Mouse (Mus musculus) frontal cortex, postnatal 36 days (tissue): ENCODE data around the gene Ttc21a.
A peak's percentile ranks its signal among the peaks of the same experiment; 100 is the strongest.

Experiments
- DNase-seq, 2 experiments: peaks; one replicate each; pipeline ENCODE4 v3.0.0; 2022; ENCODE audit warnings: low spot score in 2 of 2

The Ttc21a gene

GRCm38 (mm10) chr9:119941407-119941806 lies 4.0 kb downstream of the Ttc21a start:
- no peak for DNase-seq

- no peak for DNase-seq
Measured at GRCm38 (mm10) chr9:119941861-119942260, 4.5 kb downstream of the Ttc21a start.

GRCm38 (mm10) chr9:119943326-119943725 lies 5.9 kb downstream of the Ttc21a start:
- DNase-seq, result no peak

GRCm38 (mm10) chr9:119945173-119945900 lies 7.9 kb downstream of the Ttc21a start:
- no peak for DNase-seq

GRCm38 (mm10) chr9:119948804-119949203 lies 11.4 kb downstream of the Ttc21a start:
- DNase-seq, result no peak

GRCm38 (mm10) chr9:119950434-119950833 lies 13.0 kb downstream of the Ttc21a start:
- no peak for DNase-seq

- no peak for DNase-seq
Measured at GRCm38 (mm10) chr9:119951388-119951787, 14.0 kb downstream of the Ttc21a start.

GRCm38 (mm10) chr9:119958835-119959234 lies 21.4 kb downstream of the Ttc21a start:
- no peak for DNase-seq

GRCm38 (mm10) chr9:119962216-119962615 lies 24.8 kb downstream of the Ttc21a start:
- DNase-seq, result no peak

GRCm38 (mm10) chr9:119962987-119963667 lies 25.7 kb downstream of the Ttc21a start:
- peak in 1 of 2 experiments; percentile 33 for DNase-seq

GRCm38 (mm10) chr9:119964206-119964605 lies 26.8 kb downstream of the Ttc21a start:
- no peak for DNase-seq

GRCm38 (mm10) chr9:119965186-119965585 lies 27.8 kb downstream of the Ttc21a start:
- DNase-seq, result no peak

- DNase-seq, result no peak
Measured at GRCm38 (mm10) chr9:119966221-119966910, 29.0 kb downstream of the Ttc21a start.

- DNase-seq, result no peak
Measured at GRCm38 (mm10) chr9:119969811-119970210, 32.4 kb downstream of the Ttc21a start.

GRCm38 (mm10) chr9:119970221-119970620 lies 32.8 kb downstream of the Ttc21a start:
- no peak for DNase-seq

GRCm38 (mm10) chr9:119970763-119971656 lies 33.6 kb downstream of the Ttc21a start:
- DNase-seq, result peak in 1 of 2 experiments; percentile 53

- DNase-seq, result no peak
Measured at GRCm38 (mm10) chr9:119972166-119972565, 34.8 kb downstream of the Ttc21a start.

GRCm38 (mm10) chr9:119972582-119972981 lies 35.2 kb downstream of the Ttc21a start:
- DNase-seq, result no peak

GRCm38 (mm10) chr9:119973281-119973680 lies 35.9 kb downstream of the Ttc21a start:
- DNase-seq, result no peak

GRCm38 (mm10) chr9:119973869-119974520 lies 36.6 kb downstream of the Ttc21a start:
- no peak for DNase-seq

GRCm38 (mm10) chr9:119974609-119975008 lies 37.2 kb downstream of the Ttc21a start:
- no peak for DNase-seq
